Mouse (Mus musculus) 3T3-L1 (cell line): ENCODE results near the gene Tppp2.

ENCODE experiments used
- DNase-seq: peaks from one replicate; pipeline ENCODE4 v3.0.0-alpha.2; 2015; ENCODE audit warnings: low read depth, low spot score

Tppp2 gene

DNA sequence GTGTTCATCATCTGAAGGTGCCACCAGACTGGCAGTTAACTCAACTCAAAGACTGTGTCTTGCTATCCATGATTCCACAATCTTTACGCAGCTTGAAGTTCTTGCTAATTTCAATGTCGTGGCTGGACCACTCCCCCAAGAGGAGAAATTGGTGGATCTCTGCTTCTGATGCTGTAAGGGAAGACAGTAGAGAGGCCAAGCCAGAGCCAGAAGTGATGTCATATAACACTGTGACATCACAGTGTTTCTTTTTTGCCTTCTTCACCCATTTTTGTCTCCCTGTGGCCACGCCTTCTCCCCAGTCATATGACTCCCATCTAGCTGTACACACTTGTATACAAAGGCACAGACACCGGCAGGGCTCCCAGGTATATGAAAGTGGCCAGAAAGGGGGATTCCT, at the start of gene Tppp2:
Gene Tppp2 (plus strand): TSS at position 301 of the 400 bp plus-strand sequence.
- no peak for DNase-seq

DNA sequence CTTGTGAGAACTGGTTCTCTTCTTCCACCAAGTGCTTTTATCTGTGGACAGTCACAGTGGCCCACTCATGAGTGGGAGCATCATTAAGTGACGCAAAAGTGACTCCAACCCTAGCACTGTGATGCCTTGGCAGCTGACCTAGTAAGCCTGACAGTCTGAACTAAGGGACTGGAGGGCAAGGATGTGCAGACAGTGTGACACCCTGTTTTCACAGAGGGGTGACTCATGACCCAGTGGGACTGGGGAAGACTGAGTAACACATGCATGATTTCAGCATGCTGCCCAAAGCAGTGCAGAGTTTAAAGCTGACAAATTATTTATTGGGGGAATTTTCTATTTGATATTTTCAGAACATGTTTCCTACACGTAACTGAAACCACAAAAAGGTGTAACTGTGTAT, 47.5 kb upstream of the Tppp2 start:
- DNase-seq = peak; percentile 18

- peak; percentile 1 for DNase-seq
These were observed 46.5 kb upstream of the Tppp2 start for GRCm38 (mm10) chr14:51871741-51872140.

DNA sequence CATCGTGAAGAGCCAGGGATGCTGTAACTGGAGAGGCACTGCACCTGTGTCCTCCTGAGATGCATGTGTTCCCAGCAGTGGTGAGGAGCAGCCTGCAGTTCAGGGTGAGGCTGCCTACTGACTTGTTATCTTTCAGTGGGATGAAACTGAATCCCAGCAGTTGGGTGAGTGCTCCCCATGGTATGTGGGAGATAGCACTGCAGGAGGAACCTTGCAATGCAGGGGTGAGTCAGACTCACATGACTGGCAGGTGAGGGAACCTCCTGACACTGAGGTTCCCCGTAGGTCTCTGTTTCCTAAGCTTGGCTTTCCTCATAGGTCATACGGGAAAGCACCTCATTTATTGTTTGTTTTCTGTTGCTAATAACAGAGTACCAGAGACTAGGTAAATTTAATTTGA, 40.7 kb upstream of the Tppp2 start:
- no peak for DNase-seq

DNA sequence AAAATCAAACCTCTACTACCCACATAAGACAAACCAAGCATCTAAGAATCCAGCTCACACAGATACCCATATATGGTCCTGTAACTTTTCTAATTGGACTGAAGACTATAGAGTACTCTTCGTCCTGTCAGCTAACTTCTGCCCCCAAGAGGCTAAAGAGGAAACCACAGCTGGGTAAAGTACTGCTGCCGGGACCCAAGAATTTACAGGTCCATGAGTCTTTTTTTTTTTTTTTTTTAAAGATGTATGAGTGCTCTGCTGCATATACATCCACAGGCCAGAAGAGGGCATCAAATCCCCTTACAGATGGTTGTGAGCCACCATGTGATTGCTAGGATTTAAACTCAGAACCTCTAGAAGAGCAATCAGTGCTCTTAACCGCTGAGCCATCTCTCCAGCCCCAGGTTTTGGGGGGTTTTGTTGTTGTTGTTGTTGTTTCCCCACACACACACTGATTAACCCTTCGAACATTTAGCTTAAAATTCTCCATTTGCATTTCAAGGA, 34.6 kb upstream of the Tppp2 start:
- peak; percentile 96 for DNase-seq

- peak; percentile 62 for DNase-seq
These were observed 34.1 kb upstream of the Tppp2 start for GRCm38 (mm10) chr14:51884031-51884544.

DNA sequence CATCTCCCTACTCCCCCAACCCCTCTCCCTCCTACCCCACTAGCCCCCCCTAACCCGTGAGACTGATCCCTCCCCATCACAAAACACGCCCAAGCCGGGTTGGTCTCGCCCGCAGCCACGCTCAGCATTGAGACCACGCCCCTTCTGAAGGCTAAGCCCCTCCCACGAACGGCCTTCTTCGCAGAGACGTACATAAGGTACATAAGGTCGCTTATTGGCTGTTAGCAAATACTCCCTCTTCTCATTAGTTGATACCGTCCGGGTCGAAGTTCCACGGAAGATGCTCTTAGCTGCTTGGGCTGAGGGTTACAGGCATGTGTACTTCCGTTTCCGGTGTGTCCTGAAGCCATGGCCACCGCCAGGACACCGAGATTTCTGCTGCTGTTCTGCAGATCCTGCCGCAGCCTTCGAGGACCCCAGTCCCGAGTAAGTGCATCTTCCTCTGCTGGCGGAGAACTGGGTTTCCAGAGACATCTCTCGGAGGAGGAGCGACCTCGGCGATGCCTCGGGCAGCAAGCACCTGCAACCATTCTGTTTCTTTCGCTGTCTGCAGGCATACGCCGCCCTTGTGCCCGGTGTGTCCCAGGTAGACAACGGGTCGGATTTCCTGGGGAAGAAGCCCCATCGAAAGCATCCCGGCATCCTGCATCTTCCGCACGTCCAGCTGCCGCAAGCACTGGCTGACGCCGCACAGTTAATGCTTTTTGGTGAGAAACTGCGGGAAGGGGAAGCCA, 33.5 kb upstream of the Tppp2 start, which contains the start of gene Mettl17:
Gene Mettl17 (plus strand): TSS at position 245 of the 734 bp plus-strand sequence.
- DNase-seq = peak; percentile 99

GRCm38 (mm10) chr14:51886051-51886450, 32.2 kb upstream of the Tppp2 start:
- no peak for DNase-seq

DNA sequence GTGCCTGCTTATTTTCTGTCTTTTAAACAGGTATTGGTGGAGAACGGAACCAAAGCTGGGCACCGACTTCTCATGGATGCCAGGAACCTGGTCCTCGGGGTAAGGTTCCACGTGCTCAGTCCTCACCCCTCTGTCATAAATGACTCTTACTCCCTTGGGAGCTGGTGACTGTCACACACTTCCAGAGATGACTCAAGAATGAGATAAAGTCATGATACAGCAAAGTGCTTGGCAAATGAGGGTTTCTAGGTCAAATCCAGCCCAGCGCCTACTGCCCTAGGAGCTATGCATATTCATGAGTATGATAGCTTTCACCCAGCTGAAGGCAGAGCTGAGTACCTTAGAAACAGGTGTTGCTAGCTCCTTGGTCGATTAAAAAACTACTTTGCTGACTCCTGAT, 28.4 kb upstream of the Tppp2 start:
- no peak for DNase-seq

GRCm38 (mm10) chr14:51892191-51892939, 25.9 kb upstream of the Tppp2 start, which contains the start of gene Slc39a2:
Slc39a2 (plus strand) TSS chr14:51892889.
- no peak for DNase-seq

DNA sequence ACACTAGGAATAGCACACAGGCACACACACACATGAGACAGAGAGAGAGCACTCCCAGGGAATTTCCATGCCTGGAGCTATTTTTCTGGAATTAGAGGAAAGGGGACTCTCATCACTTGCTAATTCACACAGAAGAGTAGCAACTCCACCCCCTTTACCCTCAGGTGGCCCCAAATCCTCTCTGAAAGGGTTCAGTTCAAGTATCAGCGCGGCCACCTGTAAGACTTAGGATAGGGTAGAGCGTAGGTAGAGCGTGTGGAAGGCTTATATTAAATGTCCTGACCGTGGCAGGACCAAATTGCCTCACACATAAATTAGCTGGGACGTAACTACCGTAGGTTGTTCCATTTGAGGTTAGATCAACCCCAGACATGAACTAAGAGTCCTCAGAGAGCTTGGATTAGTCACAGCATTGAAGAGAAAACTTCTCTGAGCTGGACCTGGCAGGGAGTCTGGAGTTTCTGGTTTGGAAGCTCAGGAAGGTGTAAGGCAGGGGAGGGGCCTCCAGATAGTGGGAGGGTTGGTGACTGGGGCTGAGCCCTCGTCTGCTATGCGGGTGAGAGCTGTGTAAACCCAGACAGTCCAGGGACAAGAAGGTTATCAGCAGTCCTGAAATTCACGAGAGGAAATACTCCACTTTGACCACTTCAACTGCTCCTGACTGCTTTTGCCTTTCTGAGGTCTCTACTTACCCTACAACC, 25.0 kb upstream of the Tppp2 start:
- DNase-seq = no peak

DNA sequence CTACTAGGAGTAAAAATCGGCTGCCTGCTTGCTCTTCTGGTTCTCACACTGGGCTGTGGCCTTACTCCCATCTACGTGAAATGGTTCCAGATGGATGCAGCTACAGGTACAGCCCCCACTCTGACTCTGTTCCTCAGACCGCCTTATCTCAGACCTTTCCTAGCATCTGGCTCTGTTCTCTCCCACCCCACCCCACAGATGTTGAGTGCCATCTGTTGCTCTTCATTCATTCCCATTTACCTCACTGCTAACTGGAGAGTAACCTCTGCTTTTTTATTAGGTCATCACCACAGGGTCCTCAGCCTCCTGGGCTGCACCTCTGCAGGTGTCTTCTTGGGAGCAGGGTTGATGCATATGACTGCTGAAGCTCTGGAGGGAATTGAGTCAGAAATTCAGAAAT, 24.4 kb upstream of the Tppp2 start:
- DNase-seq = no peak

GRCm38 (mm10) chr14:51895071-51895470, 23.2 kb upstream of the Tppp2 start:
- DNase-seq = no peak

GRCm38 (mm10) chr14:51896019-51896418, 22.2 kb upstream of the Tppp2 start:
- no peak for DNase-seq

DNA sequence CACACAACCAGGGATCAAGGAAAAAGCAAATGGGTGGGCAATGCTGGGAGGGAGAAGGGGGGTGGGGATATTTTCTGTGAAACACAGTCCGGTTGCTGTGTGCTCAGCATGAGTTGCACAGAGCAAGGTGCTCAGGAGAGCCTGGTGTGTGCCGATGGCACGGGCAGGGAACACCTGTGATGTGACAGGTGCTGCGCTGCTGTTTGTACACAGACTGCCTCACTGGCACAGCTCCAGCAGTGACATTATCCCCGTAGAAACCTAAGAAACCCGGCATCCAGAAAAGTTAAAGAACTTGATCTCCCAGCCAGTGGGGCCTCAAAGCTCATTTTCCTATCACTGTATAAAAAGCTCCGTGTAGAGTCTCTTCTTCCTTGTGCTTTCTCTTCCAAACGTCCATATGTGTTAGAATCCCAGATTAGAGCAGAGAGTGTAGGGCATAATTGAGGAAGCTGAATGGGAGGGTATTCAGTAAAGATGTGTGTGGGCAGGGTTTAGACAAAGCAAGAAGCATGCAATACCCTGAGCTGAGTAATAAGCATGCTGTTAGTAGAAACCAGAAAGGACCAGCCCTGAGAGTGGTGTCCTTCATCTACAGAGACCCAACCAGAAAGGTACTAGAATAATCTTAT, 21.6 kb upstream of the Tppp2 start:
- no peak for DNase-seq

GRCm38 (mm10) chr14:51899351-51899750, 18.9 kb upstream of the Tppp2 start:
- no peak for DNase-seq

DNA sequence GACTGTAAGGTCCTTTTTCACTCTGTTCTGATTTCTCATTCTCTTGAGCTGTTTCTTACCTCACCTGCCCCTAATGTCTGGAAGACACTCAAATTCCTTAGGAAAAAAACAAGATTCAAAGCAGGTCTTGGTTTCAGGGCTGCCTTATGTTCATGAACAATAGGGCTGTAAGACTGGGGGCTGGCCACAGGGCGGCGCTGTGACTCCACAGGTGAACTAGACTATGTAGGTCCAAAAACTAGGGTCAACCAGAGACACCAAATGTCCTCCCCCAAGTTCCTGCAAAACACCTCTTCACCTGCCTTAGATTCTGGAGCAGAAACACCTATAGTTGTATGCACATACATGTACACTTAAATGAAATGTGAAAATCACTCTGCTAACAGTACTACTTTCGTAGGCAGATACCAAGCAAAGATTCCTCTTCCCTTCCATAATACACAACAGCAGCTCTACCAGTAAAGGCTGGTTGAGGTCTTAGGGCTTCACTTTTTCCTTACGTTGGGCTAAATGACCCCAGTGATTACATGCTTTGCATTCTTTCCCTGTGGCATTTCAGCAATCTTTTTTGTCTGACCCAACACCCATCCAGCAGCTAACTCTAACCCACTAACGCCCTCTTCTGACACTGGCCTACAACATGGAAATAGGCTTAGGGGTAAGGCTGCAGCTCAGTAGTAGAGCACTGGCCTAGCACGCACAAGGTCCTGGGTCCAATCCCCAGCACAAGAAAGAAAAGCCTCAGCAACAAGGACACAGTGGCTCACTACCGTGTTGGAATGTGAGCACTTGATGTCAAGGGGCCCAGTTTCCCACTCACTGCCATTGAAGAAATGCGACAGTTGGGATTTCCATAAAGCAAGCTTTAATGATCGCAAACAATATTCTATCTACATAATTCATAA, 15.2 kb upstream of the Tppp2 start:
- peak; percentile 71 for DNase-seq

DNA sequence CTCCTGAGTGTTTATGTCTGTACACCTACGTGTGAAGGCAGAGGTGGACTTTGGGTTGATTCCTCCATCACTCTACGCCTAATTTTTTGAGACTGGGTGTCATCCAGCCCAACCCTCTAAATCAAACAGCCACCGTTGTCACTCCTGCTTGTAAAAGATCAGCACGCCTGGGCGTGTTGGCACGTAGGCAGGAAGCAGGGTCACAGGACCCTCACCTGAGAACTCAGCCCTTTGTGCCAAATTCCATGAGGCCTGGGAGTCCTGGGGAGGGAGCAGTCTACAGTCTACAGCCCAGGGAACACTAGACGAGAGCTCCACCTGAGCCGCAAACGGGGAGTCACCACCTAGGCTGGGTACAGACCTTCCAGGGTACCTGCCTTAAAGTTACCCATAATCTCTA, 14.4 kb upstream of the Tppp2 start:
- no peak for DNase-seq

DNA sequence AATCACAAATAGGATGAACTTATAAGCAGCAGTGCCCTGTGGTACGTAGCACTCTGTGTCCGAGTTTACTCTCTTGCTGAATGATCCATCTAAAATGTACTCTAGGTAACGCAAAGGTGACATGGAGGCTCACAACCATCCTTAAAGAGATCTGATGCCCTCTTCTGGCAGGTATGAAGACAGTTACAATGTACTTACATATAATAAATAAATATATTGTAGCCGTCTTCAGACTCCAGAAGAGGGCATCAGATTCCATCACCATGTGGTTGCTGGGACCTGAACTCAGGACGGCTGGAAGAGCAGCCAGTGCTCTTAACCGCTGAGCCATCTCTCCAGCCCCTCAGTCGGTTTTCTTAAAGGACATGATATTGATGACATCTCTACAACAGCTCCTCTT, 13.5 kb upstream of the Tppp2 start:
- peak; percentile 42 for DNase-seq

GRCm38 (mm10) chr14:51906102-51906501, 12.1 kb upstream of the Tppp2 start:
- no peak for DNase-seq
